Mouse (Mus musculus): ENCODE measurements around the gene Slc30a5. TPM values are rescaled to one million over a fixed set of nuclear protein-coding genes. Genes with fewer than 3 reads are reported as not detected.

Slc30a5 gene
- total and polyA plus RNA-seq, 3 experiments: 57.4 to 58.3 TPM; not detected in 1

DNA sequence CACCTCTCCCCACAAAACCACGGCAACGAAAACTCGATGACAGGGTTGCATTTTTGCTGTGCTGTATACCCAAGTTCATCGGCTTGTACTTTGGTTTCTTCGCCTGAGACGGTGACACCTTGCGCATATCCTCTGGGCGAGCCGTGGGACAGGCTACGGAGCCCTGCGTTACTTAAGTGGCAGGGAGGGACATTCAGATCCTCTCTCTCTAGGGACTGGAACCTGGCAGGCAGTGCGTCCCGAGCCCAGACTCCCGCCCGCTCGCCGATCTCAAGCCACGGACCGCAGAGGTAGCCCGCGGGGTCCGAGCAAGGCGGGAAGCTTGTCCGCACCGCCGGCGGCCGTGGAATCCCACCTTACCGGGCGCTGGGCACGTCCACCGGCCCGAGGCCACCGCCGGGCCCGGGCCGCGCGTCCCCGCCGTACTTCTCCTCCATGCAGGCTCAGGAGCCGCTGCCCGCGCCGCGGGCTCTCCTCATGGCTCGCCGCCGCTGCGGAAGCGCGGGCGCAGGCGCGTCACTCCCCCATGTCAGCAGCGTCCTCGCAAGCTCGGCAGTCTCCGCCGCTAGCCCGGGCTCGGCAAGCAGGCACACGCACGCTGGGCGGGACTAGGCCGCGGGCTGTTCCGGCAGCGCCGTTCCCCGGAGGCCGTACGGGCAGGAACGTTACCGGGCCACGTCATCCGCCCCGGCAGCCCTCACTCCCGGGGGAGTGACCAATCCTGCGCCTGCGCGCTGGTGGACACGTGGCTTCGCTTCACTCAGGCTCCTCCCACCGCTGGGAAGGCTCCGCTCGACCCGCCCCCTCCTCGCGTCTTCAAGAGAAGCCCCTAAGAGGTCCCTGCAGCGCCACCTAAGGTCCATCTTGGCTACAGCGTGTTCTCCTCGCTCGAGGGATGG, at the start of gene Slc30a5 (continued):
- TF ChIP-seq TAL1 (IDR thresholded peaks at IDR 0.05; ENCODE audit: low read length) (no peak), MEF2A (IDR thresholded peaks at IDR 0.05; ENCODE audit: extremely low read depth, insufficient replicate concordance, low read depth, low read length, poor library complexity, severe bottlenecking) (no peak), SMC3 (IDR thresholded peaks at IDR 0.05; ENCODE audit: low read depth, low read length) (peak; percentile 54), POLR2A (IDR thresholded peaks at IDR 0.05; ENCODE audit: control insufficient read depth in 1 of 2, insufficient read depth in 1 of 2, low read depth in 1 of 2, low read length in 2 of 2, poor library complexity in 1 of 2) (peak; percentile 87 to 91), USF1 (IDR thresholded peaks at IDR 0.05; ENCODE audit: low read depth, low read length) (peak; percentile 96)

DNA sequence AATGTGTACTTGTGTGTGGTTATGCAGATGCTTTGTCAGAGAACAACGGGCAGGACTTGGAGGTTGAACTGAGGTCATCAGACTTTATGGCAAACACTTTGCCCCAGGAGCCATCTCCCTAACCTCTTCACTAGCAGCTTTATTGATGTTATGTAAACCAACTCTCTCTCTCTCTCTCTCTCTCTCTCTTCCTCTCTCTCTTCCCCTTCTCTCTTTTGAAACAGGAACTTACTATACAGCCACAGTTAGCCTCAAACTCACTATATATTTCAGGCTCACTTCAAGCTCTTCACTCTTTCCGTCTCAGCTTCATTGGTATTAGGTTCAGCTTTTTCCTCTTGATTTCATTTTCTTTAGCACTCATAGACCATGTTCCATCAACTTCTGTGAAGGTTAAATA, 48.7 kb upstream of the Slc30a5 start:
- no peak for TF ChIP-seq BHLHE40 (IDR thresholded peaks at IDR 0.05; ENCODE audit: borderline replicate concordance, low read depth, low read length)
- TF ChIP-seq SMC3 (IDR thresholded peaks at IDR 0.05; ENCODE audit: low read depth, low read length): no peak
- TF ChIP-seq GATA1 (IDR thresholded peaks at IDR 0.05; ENCODE audit: low read depth, low read length): no peak
- TF ChIP-seq JUND (IDR thresholded peaks at IDR 0.05; ENCODE audit: low read depth, low read length): peak; percentile 90
- TF ChIP-seq ELF1 (IDR thresholded peaks at IDR 0.05; ENCODE audit: low read depth, low read length): no peak
- Histone ChIP-seq H3K4me3 (ENCODE audit: control insufficient read depth in 1 of 2, insufficient read depth in 1 of 2, low read depth in 2 of 2, low read length in 2 of 2) (no peak overlapping the region), H3K27ac (ENCODE audit: control insufficient read depth, low read depth, low read length) (no peak overlapping the region), H3K79me2 (ENCODE audit: control insufficient read depth, insufficient read depth, low read length, poor library complexity) (no peaks in the 10 kb centered on the region), H3K27me3 (ENCODE audit: control insufficient read depth in 1 of 2, insufficient read depth in 2 of 2, low read length in 2 of 2) (peaks cover 0 to 1% of the 10 kb centered on the region in 2 experiments; a peak in 2 of 4 replicates), H3K9ac (ENCODE audit: control insufficient read depth, low read depth, low read length, poor library complexity, severe bottlenecking) (no peak overlapping the region), H3K36me3 (ENCODE audit: control insufficient read depth in 1 of 2, insufficient read depth in 2 of 2, low read length in 2 of 2) (peaks cover 0 to 7% of the 10 kb centered on the region in 2 experiments; a peak in 2 of 4 replicates), H3K4me1 (ENCODE audit: control insufficient read depth in 1 of 2, insufficient read depth in 2 of 2, low read length in 2 of 2) (peaks cover 0 to 5% of the 10 kb centered on the region in 2 experiments; a peak in 1 of 4 replicates), H3K9me3 (replicated peaks; ENCODE audit: insufficient read depth, low read length) (no peaks in the 10 kb centered on the region)
- DNase-seq (ENCODE audit: low read depth, low spot score): no peak

DNA sequence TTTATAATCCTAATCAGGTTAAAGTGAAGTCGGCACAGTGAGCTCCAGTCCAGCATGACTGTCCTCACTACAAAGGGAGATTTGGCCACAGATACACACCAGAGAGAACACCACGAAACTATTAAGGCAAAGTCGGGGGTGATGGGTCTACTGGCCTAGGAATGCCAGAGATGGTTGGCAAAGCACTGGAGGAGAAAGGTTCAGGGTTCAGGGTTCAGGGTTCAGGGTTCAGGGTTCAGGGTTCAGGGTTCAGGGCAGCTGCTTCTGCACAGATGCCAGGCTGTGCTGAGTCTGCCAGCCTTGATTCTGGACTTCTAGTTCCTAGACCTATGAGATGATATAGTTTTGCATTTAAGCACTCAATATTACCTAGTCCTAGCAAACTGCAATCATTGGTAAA, 46.6 kb upstream of the Slc30a5 start:
- H3K9ac ChIP-seq (ENCODE audit: control insufficient read depth, low read depth, low read length, poor library complexity, severe bottlenecking): no peak overlapping the region
- DNase-seq (ENCODE audit: low read depth, low spot score): no peak
- no peaks in the 10 kb centered on the region for H3K79me2 ChIP-seq (ENCODE audit: control insufficient read depth, insufficient read depth, low read length, poor library complexity)
- TF ChIP-seq JUND (IDR thresholded peaks at IDR 0.05; ENCODE audit: low read depth, low read length) (no peak), CTCF (IDR thresholded peaks at IDR 0.05 in 2 of 3, conservative IDR thresholded peaks at IDR 0.05 in 1 of 3; ENCODE audit: control insufficient read depth in 1 of 3, insufficient read depth in 1 of 3, low read depth in 2 of 3, low read length in 3 of 3, poor library complexity in 1 of 3, severe bottlenecking in 1 of 3) (no peak), EP300 (IDR thresholded peaks at IDR 0.05; ENCODE audit: low read depth in 1 of 2, low read length in 2 of 2) (no peak), RCOR1 (IDR thresholded peaks at IDR 0.05; ENCODE audit: low read depth, low read length) (no peak), ZC3H11A (IDR thresholded peaks at IDR 0.05; ENCODE audit: low read depth, low read length) (no peak), KAT2A (conservative IDR thresholded peaks at IDR 0.05; ENCODE audit: low read depth, low read length) (no peak), NELFE (IDR thresholded peaks at IDR 0.05; ENCODE audit: low read depth, low read length) (no peak), E2F4 (IDR thresholded peaks at IDR 0.05; ENCODE audit: borderline replicate concordance, low read depth, low read length) (no peak), USF1 (IDR thresholded peaks at IDR 0.05; ENCODE audit: low read depth, low read length) (no peak), CHD2 (IDR thresholded peaks at IDR 0.05; ENCODE audit: low read length) (no peak), UBTF (IDR thresholded peaks at IDR 0.05; ENCODE audit: borderline replicate concordance, insufficient read depth, low read depth, low read length) (no peak), GABPA (IDR thresholded peaks at IDR 0.05; ENCODE audit: low read depth, low read length) (no peak), POLR2AphosphoS2 (IDR thresholded peaks at IDR 0.05; ENCODE audit: low read length) (no peak)
- H3K4me1 ChIP-seq (ENCODE audit: control insufficient read depth in 1 of 2, insufficient read depth in 2 of 2, low read length in 2 of 2): peaks cover 0 to 13% of the 10 kb centered on the region in 2 experiments
- H3K4me3 ChIP-seq (ENCODE audit: control insufficient read depth in 1 of 2, insufficient read depth in 1 of 2, low read depth in 2 of 2, low read length in 2 of 2): no peak overlapping the region
- peaks cover 0 to 1% of the 10 kb centered on the region in 2 experiments; a peak in 2 of 4 replicates for H3K27me3 ChIP-seq (ENCODE audit: control insufficient read depth in 1 of 2, insufficient read depth in 2 of 2, low read length in 2 of 2)
- H3K9me3 ChIP-seq (replicated peaks; ENCODE audit: insufficient read depth, low read length): no peaks in the 10 kb centered on the region
- no peak overlapping the region for H3K27ac ChIP-seq (ENCODE audit: control insufficient read depth, low read depth, low read length)
- H3K36me3 ChIP-seq (ENCODE audit: control insufficient read depth in 1 of 2, insufficient read depth in 2 of 2, low read length in 2 of 2): peaks cover 0 to 12% of the 10 kb centered on the region in 2 experiments; a peak in 2 of 4 replicates
